ENCODE assay signal across 8 mouse cellular contexts in the genomic region with DNA sequence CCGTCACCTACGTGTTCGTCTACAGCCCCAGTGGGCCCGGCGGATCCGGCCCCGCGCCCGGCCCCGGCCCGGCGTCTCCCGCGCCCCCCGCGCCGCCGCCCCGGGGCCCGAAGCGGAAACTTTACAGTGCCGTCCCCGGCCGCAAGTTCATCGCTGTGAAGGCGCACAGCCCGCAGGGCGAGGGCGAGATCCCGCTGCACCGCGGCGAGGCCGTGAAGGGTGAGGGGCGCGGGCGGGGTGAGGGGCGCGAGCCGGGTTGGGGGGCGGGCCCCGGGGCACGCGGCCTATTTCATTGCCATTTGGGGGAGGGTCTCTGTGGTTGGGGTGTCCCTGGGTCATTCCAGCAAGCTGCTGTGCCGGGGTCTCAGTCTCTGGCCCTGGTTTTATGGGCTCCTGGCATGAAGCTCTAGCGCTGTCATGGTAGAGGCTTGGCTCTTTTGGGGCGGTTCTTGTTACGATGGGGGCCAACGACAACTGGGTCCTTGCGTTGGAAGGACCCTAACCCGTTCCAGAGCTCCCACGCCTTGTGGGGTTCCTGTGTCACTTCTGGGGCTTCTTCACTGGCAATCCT. TPM values are rescaled to one million over a fixed set of nuclear protein-coding genes. Genes with fewer than 3 reads are reported as not detected.
A peak's percentile ranks its signal among the peaks of the same experiment; 100 is the strongest.
DNase-seq lines count a peak whose midpoint lies in the region; ATAC-seq and TF ChIP-seq lines count a peak whose summit lies in the region.

No protein-coding gene starts in this region.

- no peak for ATAC-seq in heart, embryonic 13.5 days (ENCODE audit: extremely low read depth, insufficient number of reproducible peaks, low FRiP score, low TSS enrichment)
- peak; percentile 26; the same call in 1 of the 2 replicates for ATAC-seq in intestine, embryonic 14.5 days (replicated peaks; ENCODE audit: low FRiP score, low TSS enrichment, low read depth)

- H3K4me2 ChIP-seq in heart, embryonic 13.5 days: peak overlapping the region; percentile 85
- peak overlapping the region; percentile 88 for H3K4me2 ChIP-seq in intestine, embryonic 14.5 days (ENCODE audit: low read length)

- TF ChIP-seq POLR2A in cortical plate, adult 2 months (IDR thresholded peaks at IDR 0.05; ENCODE audit: extremely low read depth, insufficient read depth, low read length): no peak

- H3K36me3 ChIP-seq in heart, embryonic 13.5 days: peaks cover 19% of the 10 kb centered on the region
- H3K36me3 ChIP-seq in intestine, embryonic 14.5 days (ENCODE audit: control insufficient read depth, insufficient read depth, low read length): no peaks in the 10 kb centered on the region

- no peak for TF ChIP-seq CTCF in cortical plate, adult 2 months (IDR thresholded peaks at IDR 0.05; ENCODE audit: extremely low read depth, insufficient read depth, low read length)

- H3K27ac ChIP-seq in heart, embryonic 13.5 days (replicated peaks): no peak overlapping the region
- no peak overlapping the region for H3K27ac ChIP-seq in cortical plate, adult 2 months (ENCODE audit: insufficient read depth, low read length)
- no peak overlapping the region for H3K27ac ChIP-seq in intestine, embryonic 14.5 days (ENCODE audit: low read depth)

- peak overlapping the region; percentile 64 for H3K4me3 ChIP-seq in heart, embryonic 13.5 days
- H3K4me3 ChIP-seq in cortical plate, adult 2 months (ENCODE audit: insufficient read depth, low read length): peak overlapping the region; percentile 49
- H3K4me3 ChIP-seq in intestine, embryonic 14.5 days (ENCODE audit: low read depth, low read length): peak overlapping the region; percentile 54

- H3K4me1 ChIP-seq in heart, embryonic 13.5 days: 0 out of 2 replicates have a peak, but pooled peaks cover 7% of the 10 kb centered on the region
- peaks cover 3% of the 10 kb centered on the region; the same call in 1 of the 2 replicates for H3K4me1 ChIP-seq in cortical plate, adult 2 months (ENCODE audit: control insufficient read depth, insufficient read depth, low read length)
- H3K4me1 ChIP-seq in intestine, embryonic 14.5 days (replicated peaks; ENCODE audit: control insufficient read depth, insufficient read depth, low read length): no peaks in the 10 kb centered on the region

- intact Hi-C loops in heart, postnatal 36 days (cut with DNase I): no loop called here
- intact Hi-C loops in gastrocnemius, postnatal 36 days (cut with DNase I): no loop called here
- intact Hi-C loops in left cerebral cortex, postnatal 25 days (cut with DNase I): loop anchor here (2.0 kb wide), 1 partner anchor 23 kb away; no protein-coding TSS in a partner anchor

- H3K27me3 ChIP-seq in heart, embryonic 13.5 days (replicated peaks): peaks cover 54% of the 10 kb centered on the region
- peaks cover 23% of the 10 kb centered on the region for H3K27me3 ChIP-seq in intestine, embryonic 14.5 days (replicated peaks; ENCODE audit: control insufficient read depth, insufficient read depth, low read length)

- H3K9ac ChIP-seq in heart, embryonic 13.5 days: peak overlapping the region; percentile 78
- peak overlapping the region; percentile 43 for H3K9ac ChIP-seq in intestine, embryonic 14.5 days (ENCODE audit: low read length)

- DNase-seq in heart, postnatal 36 days: no peak
- no peak for DNase-seq in intestine, embryonic 14.5 days (ENCODE audit: low spot score)
- peak; percentile 46 for DNase-seq in neural tube, embryonic 10.5 days (ENCODE audit: extremely low spot score, low spot score)
- no peak for DNase-seq in gastrocnemius, postnatal 36 days
- DNase-seq in left cerebral cortex, postnatal 25 days (ENCODE audit: low spot score in 2 of 2): no peak
- no peak for DNase-seq in right cerebral cortex, postnatal 25 days

- H3K9me3 ChIP-seq in heart, embryonic 13.5 days: no peaks in the 10 kb centered on the region
- no peaks in the 10 kb centered on the region for H3K9me3 ChIP-seq in intestine, embryonic 14.5 days (ENCODE audit: control insufficient read depth, low read length)

- 19% methylated on average over 33 of the region's 52 CpGs for WGBS in heart, embryonic 13.5 days
- 4% methylated on average over 51 of the region's 52 CpGs for WGBS in intestine, embryonic 14.5 days

RNA-seq across cellular contexts. Expression of gene Shank3, which starts 24.7 kb away (rescaled TPM):
- polyA plus RNA-seq in heart, embryonic 13.5 days (2015; fragmentation: Nextera tagmentation; extraction: Ambion mirVana): 1.7 and 2.0 TPM in 2 replicates
- total RNA-seq in heart, postnatal 36 days (2021): 10 to 100 TPM; 47.0 to 56.3 TPM
- polyA plus RNA-seq in cortical plate, adult 2 months (2012; rRNA removed): 98.8 and 99.7 TPM in 2 replicates
- polyA plus RNA-seq in intestine, embryonic 14.5 days (2014; fragmentation: Nextera tagmentation; extraction: Ambion mirVana): 1.9 and 2.1 TPM in 2 replicates
- total RNA-seq in gastrocnemius, postnatal 36 days (2021): 10 to 100 TPM; 14.4 to 15.5 TPM
- total RNA-seq in left cerebral cortex, postnatal 25 days (2021): 100 to 1,000 TPM; 210 to 243 TPM

RNA-seq across cellular contexts. Expression of gene Acr, which starts 44.0 kb away (rescaled TPM):
- polyA plus RNA-seq in heart, embryonic 13.5 days (2015; fragmentation: Nextera tagmentation; extraction: Ambion mirVana): 0.24 and 0.33 TPM in 2 replicates
- total RNA-seq in heart, postnatal 36 days (2021): under 1 TPM; 0.25 to 0.68 TPM
- 3.2 and 4.4 TPM in 2 replicates for polyA plus RNA-seq in cortical plate, adult 2 months (2012; rRNA removed)
- 0.43 TPM in 1 of 2 replicates, not detected in the other for polyA plus RNA-seq in intestine, embryonic 14.5 days (2014; fragmentation: Nextera tagmentation; extraction: Ambion mirVana)
- total RNA-seq in gastrocnemius, postnatal 36 days (2021): under 1 TPM; 0.28 to 0.30 TPM
- 1 to 10 TPM; 1.1 to 1.5 TPM for total RNA-seq in left cerebral cortex, postnatal 25 days (2021)

RNA-seq across cellular contexts. Expression of gene Arsa, which starts 46.9 kb away (rescaled TPM):
- polyA plus RNA-seq in heart, embryonic 13.5 days (2015; fragmentation: Nextera tagmentation; extraction: Ambion mirVana): 15.1 and 15.3 TPM in 2 replicates
- total RNA-seq in heart, postnatal 36 days (2021): 10 to 100 TPM; 12.2 to 14.1 TPM
- polyA plus RNA-seq in cortical plate, adult 2 months (2012; rRNA removed): 39.9 and 40.2 TPM in 2 replicates
- polyA plus RNA-seq in intestine, embryonic 14.5 days (2014; fragmentation: Nextera tagmentation; extraction: Ambion mirVana): 14.4 and 15.4 TPM in 2 replicates
- total RNA-seq in gastrocnemius, postnatal 36 days (2021): 1 to 10 TPM; 3.0 to 3.8 TPM
- 10 to 100 TPM; 30.4 to 32.5 TPM for total RNA-seq in left cerebral cortex, postnatal 25 days (2021)
